Mouse (Mus musculus): ENCODE results near the gene Cfap74. TPM values are rescaled to one million over a fixed set of nuclear protein-coding genes. Genes with fewer than 3 reads are reported as not detected.

Gene Cfap74
- polyA plus RNA-seq, 1 experiment from 2014 or later = 1.4 TPM

DNA sequence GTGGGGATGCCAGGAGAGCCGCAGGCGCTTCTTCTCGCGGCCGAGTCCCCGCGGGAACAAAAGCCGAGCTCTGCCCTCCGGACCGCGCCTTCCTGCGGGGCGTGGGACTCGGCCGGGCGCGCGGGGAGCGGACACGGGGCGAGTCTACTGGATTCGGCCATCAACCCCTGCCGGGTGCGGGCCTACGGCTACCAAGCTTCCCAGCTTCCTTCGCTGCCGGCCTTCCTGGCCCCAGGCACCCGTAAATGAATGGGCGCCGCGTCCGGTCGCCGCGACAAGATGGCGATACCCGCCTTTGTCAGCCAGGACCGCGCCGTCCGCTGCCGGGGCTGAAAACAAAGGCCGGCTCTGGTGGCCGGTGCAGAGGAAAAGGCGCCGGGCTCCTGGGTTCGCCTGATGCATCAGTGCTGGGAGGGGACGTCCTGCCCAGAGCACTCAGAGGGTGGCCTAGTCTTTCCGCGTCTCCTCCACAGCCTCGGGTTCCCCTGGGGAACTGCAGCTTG is 83.2 kb downstream of the Cfap74 start:
- under 1% methylated on average over 48 of the region's 51 CpGs for WGBS

DNA sequence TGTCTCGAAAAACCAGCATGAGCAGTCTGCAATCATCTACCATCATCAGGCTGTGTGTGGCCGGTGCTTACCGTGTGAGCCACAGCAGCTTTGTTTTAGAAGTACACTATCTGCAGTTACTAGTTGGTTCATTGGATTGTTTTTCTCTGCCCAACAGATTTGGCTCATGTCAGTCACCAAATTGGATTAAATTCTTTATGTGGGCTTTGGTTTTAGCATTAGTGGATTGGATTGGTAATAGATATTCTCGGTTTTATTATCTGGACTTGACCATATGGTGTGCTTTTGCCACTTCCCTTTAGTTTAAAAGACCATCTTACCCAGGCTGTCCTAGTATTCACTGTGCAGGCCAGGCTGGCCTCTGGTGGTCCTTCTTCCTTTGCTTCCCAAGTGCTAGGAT is 85.9 kb downstream of the Cfap74 start:
- H3K4me3 ChIP-seq (ENCODE audit: low read depth, low read length) = no peak overlapping the region
- H3K36me3 ChIP-seq (ENCODE audit: insufficient read depth, low read length) = no peaks in the 10 kb centered on the region
- DNase-seq (ENCODE audit: low spot score) (no peak), ATAC-seq (no peak)
- H3K27me3 ChIP-seq (replicated peaks; ENCODE audit: insufficient read depth, low read length) = no peaks in the 10 kb centered on the region
- no peak for TF ChIP-seq EP300 (IDR thresholded peaks at IDR 0.05)
- TF ChIP-seq CTCF (IDR thresholded peaks at IDR 0.05) = no peak
- no peak overlapping the region for H3K4me2 ChIP-seq (replicated peaks; ENCODE audit: low read depth, low read length)
- no peaks in the 10 kb centered on the region for H3K9me3 ChIP-seq (ENCODE audit: low read length)
- peaks cover 17% of the 10 kb centered on the region for H3K4me1 ChIP-seq (ENCODE audit: insufficient read depth, low read depth, low read length)
- no peak overlapping the region for H3K9ac ChIP-seq (replicated peaks; ENCODE audit: low read depth)
- no peak overlapping the region for H3K27ac ChIP-seq (ENCODE audit: low read length)
- 52% methylated on average over 4 of the region's 4 CpGs for WGBS

More for the DNA sequence above, 83.2 kb downstream of the Cfap74 start:
- peak overlapping the region; percentile 99 for H3K4me3 ChIP-seq (ENCODE audit: low read depth, low read length)
- TF ChIP-seq CTCF (IDR thresholded peaks at IDR 0.05) (no peak), EP300 (IDR thresholded peaks at IDR 0.05) (no peak)
- peaks cover 37% of the 10 kb centered on the region for H3K4me1 ChIP-seq (ENCODE audit: insufficient read depth, low read depth, low read length)
- H3K36me3 ChIP-seq (ENCODE audit: insufficient read depth, low read length) = no peaks in the 10 kb centered on the region
- peak; percentile 76 for DNase-seq (ENCODE audit: low spot score)
- H3K9ac ChIP-seq (replicated peaks; ENCODE audit: low read depth) = peak overlapping the region; percentile 99
- no peaks in the 10 kb centered on the region for H3K9me3 ChIP-seq (ENCODE audit: low read length)
- H3K27me3 ChIP-seq (replicated peaks; ENCODE audit: insufficient read depth, low read length) = no peaks in the 10 kb centered on the region
- H3K27ac ChIP-seq (ENCODE audit: low read length) = peak overlapping the region; percentile 94
- ATAC-seq = no peak
- peak overlapping the region; percentile 80 for H3K4me2 ChIP-seq (replicated peaks; ENCODE audit: low read depth, low read length)

DNA sequence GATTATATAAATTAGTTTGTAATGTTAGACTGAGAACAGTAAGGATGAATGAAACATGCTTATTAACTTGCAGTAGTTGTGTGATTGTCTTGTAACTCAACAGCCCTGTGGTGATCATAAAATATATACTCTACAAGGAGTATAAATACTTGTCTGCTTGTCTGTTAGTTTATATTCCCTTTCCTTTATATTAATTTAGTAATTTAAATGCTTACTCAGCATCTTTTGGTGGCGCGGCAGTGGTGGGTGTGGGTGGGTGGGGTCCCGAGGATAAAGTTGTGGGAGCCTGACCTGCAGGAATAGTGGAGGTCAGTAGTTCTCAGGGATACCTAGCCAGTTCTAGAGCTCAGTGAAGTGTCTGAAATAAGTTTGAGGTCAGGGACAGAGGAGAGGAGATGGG is 89.0 kb downstream of the Cfap74 start:
- H3K9me3 ChIP-seq (ENCODE audit: low read length) = no peaks in the 10 kb centered on the region
- 70% methylated on average over 3 of the region's 3 CpGs for WGBS

DNA sequence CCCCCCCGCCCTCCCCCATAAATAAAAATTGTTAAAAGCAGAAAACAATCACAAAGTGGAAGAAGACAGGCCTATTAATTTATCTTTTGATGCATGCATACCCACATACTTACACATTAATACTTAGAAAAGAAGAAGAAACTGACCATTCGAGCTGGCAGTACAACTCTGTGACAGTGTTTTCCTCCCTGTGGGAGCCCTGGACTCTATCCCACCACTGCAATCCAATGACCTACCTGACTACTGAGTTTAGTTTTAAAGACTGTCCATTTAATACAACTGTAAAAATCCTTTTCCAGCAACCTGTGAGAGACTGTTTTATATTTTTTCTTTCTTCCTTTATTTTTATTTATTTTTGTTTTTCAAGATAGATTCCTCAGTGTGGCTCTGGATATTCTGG is 92.1 kb downstream of the Cfap74 start:
- Histone ChIP-seq H3K27me3 (replicated peaks; ENCODE audit: insufficient read depth, low read length) (no peaks in the 10 kb centered on the region), H3K9me3 (ENCODE audit: low read length) (no peaks in the 10 kb centered on the region), H3K9ac (replicated peaks; ENCODE audit: low read depth) (no peak overlapping the region), H3K4me3 (ENCODE audit: low read depth, low read length) (no peak overlapping the region), H3K4me2 (replicated peaks; ENCODE audit: low read depth, low read length) (no peak overlapping the region), H3K36me3 (ENCODE audit: insufficient read depth, low read length) (no peaks in the 10 kb centered on the region), H3K4me1 (ENCODE audit: insufficient read depth, low read depth, low read length) (peaks cover 5% of the 10 kb centered on the region; the same call in 1 of the 2 replicates), H3K27ac (ENCODE audit: low read length) (no peak overlapping the region)
- DNase-seq (ENCODE audit: low spot score) (no peak), ATAC-seq (no peak)
- WGBS = 61% methylated on average over 2 of the region's 2 CpGs
- no peak for TF ChIP-seq EP300 (IDR thresholded peaks at IDR 0.05)
- no peak for TF ChIP-seq CTCF (IDR thresholded peaks at IDR 0.05)

More for the DNA sequence above, 89.0 kb downstream of the Cfap74 start:
- DNase-seq (ENCODE audit: low spot score) (no peak), ATAC-seq (no peak)
- Histone ChIP-seq H3K4me2 (replicated peaks; ENCODE audit: low read depth, low read length) (no peak overlapping the region), H3K27me3 (replicated peaks; ENCODE audit: insufficient read depth, low read length) (no peaks in the 10 kb centered on the region), H3K4me1 (ENCODE audit: insufficient read depth, low read depth, low read length) (peaks cover 6% of the 10 kb centered on the region; the same call in 1 of the 2 replicates), H3K36me3 (ENCODE audit: insufficient read depth, low read length) (no peaks in the 10 kb centered on the region), H3K4me3 (ENCODE audit: low read depth, low read length) (no peak overlapping the region), H3K27ac (ENCODE audit: low read length) (no peak overlapping the region), H3K9ac (replicated peaks; ENCODE audit: low read depth) (no peak overlapping the region)
- no peak for TF ChIP-seq CTCF (IDR thresholded peaks at IDR 0.05)
- TF ChIP-seq EP300 (IDR thresholded peaks at IDR 0.05) = no peak

DNA sequence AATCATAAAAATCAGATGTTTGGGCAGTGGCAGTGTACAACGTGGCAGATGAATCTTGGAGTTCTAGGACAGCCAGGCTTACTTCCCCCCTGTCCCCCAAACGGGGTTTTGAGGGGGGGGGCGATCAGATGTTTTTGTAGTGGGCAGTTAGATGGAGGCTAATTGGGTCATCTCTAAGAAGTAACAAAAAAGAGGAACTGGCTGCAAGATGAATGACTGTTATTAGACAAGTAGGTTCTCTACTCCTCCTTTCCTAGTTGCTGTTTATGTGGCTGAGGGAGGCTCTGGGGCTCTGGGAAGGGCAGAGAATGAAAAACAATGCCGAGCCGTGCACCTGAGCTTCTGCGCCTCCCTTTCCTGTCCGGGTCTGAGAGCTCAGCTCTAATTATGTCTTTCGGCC is 96.1 kb downstream of the Cfap74 start:
- TF ChIP-seq EP300 (IDR thresholded peaks at IDR 0.05) = no peak
- no peak for TF ChIP-seq CTCF (IDR thresholded peaks at IDR 0.05)
- Histone ChIP-seq H3K36me3 (ENCODE audit: insufficient read depth, low read length) (no peaks in the 10 kb centered on the region), H3K4me2 (replicated peaks; ENCODE audit: low read depth, low read length) (no peak overlapping the region), H3K4me1 (ENCODE audit: insufficient read depth, low read depth, low read length) (peaks cover 8% of the 10 kb centered on the region; the same call in 1 of the 2 replicates), H3K9ac (replicated peaks; ENCODE audit: low read depth) (no peak overlapping the region), H3K27ac (ENCODE audit: low read length) (no peak overlapping the region), H3K4me3 (ENCODE audit: low read depth, low read length) (no peak overlapping the region), H3K9me3 (ENCODE audit: low read length) (no peaks in the 10 kb centered on the region), H3K27me3 (replicated peaks; ENCODE audit: insufficient read depth, low read length) (no peaks in the 10 kb centered on the region)
- no peak for ATAC-seq
- WGBS = 50% methylated on average over 8 of the region's 8 CpGs
- DNase-seq (ENCODE audit: low spot score) = no peak

DNA sequence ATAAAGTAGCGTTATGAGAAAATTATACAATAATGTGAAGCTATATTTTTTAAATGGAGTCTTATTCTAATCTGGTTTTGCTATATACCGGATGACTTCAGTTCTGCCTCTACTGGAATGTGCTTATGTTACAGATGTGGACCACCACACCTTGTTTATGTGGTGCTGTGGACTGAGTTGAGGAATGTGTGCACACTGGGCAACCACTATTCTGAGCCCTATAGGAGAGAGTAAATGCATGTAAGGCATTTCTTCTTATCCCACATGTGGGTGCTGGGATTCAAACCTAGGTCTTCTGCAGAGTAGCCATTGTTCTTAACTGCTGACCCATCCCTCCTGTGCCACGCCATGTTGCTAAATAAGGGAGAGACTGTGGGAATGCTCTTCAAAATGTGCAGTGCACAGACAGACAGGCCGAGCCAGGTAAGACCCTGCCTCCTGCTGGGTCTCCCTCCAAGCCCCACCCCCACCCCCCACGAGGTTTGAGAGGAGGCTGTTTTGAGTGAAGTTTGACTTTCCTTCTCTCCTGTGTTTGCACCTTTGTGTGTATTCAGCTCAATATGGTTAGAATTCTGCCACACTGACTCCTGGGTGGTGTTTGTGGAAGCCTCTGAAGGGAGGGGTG is 96.8 kb downstream of the Cfap74 start:
- TF ChIP-seq CTCF (IDR thresholded peaks at IDR 0.05) (no peak), EP300 (IDR thresholded peaks at IDR 0.05) (no peak)
- Histone ChIP-seq H3K4me1 (ENCODE audit: insufficient read depth, low read depth, low read length) (peaks cover 8% of the 10 kb centered on the region; the same call in 1 of the 2 replicates), H3K9me3 (ENCODE audit: low read length) (no peaks in the 10 kb centered on the region), H3K36me3 (ENCODE audit: insufficient read depth, low read length) (no peaks in the 10 kb centered on the region), H3K27me3 (replicated peaks; ENCODE audit: insufficient read depth, low read length) (no peaks in the 10 kb centered on the region), H3K4me3 (ENCODE audit: low read depth, low read length) (no peak overlapping the region), H3K9ac (replicated peaks; ENCODE audit: low read depth) (no peak overlapping the region), H3K27ac (ENCODE audit: low read length) (no peak overlapping the region), H3K4me2 (replicated peaks; ENCODE audit: low read depth, low read length) (no peak overlapping the region)
- 63% methylated on average over 5 of the region's 5 CpGs for WGBS
- ATAC-seq (no peak), DNase-seq (ENCODE audit: low spot score) (no peak)
